Mouse (Mus musculus) retina, postnatal 1 day (tissue): ENCODE results near the gene Mfsd14a.

Experiments
- DNase-seq: peaks from one replicate; pipeline ENCODE4 v3.0.0-alpha.2; 2012

Mfsd14a gene

GRCm38 (mm10) chr3:116650698-116651097, 11.8 kb downstream of the Mfsd14a start:
- DNase-seq = no peak

DNA sequence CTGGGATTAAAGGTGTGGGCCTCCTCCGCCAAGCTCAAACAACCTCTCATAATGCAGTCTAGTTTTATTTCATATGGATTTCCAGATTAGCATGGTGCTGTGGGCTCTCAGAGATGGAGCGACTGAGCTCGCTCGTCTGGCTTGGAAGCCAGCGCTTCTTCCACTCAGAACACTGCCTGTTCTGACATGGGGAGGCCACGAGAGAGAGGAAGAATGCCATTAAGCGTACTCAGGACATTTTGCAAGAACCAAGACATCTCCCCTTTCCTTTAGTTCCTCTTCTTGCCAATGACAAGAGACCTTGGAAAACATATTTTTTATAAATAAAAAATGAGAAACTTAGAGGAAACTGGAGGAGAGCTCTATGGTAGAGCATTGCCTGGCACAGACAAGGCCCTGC, 13.7 kb downstream of the Mfsd14a start:
- no peak for DNase-seq

GRCm38 (mm10) chr3:116646387-116646786, 16.1 kb downstream of the Mfsd14a start:
- no peak for DNase-seq

DNA sequence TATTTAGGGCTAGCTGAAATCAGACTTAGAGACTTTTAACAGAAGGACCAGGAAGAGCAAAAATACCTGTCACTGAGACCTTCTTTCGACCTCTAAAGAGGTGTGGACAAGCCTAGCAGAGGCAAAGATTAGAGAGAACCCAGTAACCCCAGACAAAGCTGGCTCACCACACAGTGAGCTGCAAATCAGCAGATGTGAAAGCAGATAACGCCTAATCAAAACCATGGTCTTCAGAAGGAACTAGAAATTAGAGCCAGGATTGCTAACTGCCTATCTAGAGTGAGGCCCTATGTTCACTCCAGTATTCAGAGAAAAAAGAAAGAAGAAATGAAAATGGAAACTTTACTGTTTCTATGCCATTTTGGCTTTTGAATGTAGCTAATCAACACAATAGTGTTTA, 20.1 kb downstream of the Mfsd14a start:
- no peak for DNase-seq

GRCm38 (mm10) chr3:116641811-116642371, 20.6 kb downstream of the Mfsd14a start:
- DNase-seq = no peak

DNA sequence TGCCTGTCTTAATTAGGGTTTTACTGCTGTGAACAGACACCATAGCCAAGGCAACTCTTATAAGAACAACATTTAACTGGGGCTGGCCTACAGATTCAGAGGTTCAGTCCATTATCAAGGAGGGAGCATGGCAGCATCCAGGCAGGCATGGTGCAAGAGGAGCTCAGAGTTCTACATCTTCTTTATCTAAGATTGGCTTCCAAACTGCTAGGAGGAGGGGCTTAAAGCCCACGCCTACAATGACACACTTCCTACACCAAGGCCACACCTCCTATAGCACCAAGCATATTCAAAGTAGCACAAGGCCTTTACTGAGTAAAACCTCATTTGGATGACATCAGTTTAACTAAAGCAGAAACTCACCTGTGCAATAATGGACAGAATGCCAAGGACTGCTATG, 22.5 kb downstream of the Mfsd14a start:
- DNase-seq = no peak

DNA sequence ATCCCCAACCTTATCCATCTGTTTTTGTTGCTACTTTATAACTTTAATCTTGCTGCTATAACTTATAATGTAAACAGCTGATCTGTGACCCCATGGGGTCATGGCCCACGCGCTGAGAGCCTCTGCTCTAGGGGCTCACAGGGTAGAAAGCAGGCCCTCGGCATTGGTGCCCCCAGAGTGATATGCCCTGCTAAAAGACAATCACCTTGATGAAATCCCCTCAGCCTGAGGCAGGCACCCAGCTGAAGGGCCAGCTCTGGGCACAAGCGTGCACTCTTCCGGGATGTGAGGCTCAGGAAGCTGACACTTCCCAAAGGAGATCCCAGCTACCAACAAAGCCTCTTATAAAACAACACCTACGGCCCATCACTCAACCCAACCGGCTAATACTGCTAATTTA, 23.9 kb downstream of the Mfsd14a start:
- DNase-seq = no peak

- DNase-seq = no peak
Measured at GRCm38 (mm10) chr3:116637693-116638476, 24.6 kb downstream of the Mfsd14a start.

- DNase-seq = no peak
Measured at GRCm38 (mm10) chr3:116635799-116636198, 26.7 kb downstream of the Mfsd14a start.

GRCm38 (mm10) chr3:116634853-116635252, 27.6 kb downstream of the Mfsd14a start:
- no peak for DNase-seq

DNA sequence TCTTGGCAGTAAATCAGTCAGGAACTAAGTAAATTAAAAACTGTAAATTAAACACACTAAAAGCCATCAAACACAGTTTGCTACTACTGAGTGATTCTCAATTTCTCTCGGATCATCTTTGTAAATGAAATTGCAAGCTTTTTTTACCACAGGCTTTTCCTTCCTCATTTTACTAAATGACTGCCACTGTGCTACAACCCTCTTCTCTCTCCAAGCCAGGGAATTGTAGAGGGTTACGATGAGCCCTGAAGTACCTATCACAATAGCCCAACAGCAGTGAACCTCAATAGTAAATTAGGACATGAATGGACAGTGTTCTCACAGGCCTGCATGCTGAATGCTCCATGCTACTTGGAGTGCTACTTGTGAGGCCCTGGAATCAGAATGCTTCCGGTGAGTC, 28.4 kb downstream of the Mfsd14a start:
- DNase-seq = no peak

- no peak for DNase-seq
Measured at GRCm38 (mm10) chr3:116632971-116633370, 29.5 kb downstream of the Mfsd14a start.

DNA sequence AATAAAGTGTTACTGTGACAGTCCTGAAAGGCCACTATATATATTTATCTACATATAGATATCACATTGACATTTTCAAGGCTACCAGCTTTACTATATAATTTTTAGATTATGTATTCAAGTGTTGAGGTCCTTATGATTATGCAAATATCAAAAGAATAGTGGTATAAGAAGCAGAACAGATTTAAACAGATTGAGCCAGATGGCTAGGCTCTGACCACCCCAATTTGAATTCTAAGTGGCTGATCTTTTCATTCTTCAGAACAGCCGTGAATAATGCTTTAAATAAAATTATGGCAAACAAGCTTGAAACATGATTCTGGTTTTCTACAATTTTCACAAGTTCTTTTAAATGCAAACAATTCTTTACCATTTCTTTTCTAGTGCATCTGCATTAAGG, 31.0 kb downstream of the Mfsd14a start:
- DNase-seq = no peak

GRCm38 (mm10) chr3:116622641-116623040, 39.8 kb downstream of the Mfsd14a start:
- DNase-seq = no peak

DNA sequence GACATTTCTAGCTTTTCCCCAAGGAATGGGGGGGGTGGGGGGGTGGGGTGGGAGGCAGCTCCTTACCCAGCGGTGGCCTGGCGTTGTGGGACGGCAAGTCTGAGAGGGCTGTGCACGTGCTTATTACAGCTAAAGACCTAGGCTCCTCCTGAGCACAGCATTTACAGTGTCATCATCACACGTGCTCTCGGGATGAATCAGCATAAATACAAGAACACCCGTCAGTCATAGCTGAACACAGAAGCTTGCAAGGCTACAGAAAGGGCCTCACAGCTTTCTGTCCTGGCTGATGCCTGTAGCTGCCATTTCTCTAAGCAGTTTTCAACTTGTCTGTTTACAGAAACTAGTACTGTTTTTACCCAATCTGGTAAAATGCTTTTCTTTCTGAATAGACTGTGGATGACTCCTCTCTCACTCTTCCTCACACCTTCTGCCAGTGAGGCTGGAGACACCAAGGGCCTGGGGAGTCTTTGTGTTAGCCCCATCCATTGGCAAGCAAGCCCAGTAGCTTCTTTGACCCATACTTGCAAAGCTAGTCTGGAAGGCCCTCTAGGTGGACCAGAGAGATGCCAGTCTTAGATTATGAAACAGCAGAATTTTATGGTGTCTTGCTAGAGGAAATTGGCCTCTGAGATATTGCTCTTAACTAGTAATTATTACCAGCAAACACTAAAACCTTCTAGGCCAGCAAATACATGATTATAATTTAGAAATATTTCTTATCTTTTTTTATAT, 41.7 kb downstream of the Mfsd14a start:
- DNase-seq = no peak

GRCm38 (mm10) chr3:116618855-116619254, 43.6 kb downstream of the Mfsd14a start:
- DNase-seq = no peak

GRCm38 (mm10) chr3:116615318-116616068, 47.0 kb downstream of the Mfsd14a start:
- no peak for DNase-seq

- no peak for DNase-seq
Measured at GRCm38 (mm10) chr3:116614295-116614892, 48.1 kb downstream of the Mfsd14a start, which contains the start of gene Trmt13. Gene Trmt13, minus strand, starts transcription at chr3:116614587.

DNA sequence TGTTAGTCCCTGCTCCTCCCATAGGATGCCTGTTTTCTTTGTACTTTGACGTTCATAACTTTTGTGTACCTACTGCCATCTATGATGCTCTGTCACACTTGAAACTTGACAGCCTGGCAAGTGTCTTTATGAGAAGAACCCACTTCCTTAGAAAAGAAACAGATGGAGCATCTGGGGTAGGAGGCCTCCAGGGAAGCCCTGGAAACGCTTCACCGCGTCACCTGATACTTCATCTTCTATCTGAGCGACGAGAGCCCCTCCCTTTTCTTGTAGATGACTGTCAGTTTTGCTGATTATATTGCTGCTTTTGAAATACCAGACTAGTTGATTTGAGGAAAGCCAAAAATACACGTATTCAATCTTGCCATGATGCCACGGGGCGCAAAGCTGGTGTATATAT, 57.9 kb downstream of the Mfsd14a start:
- DNase-seq = no peak

DNA sequence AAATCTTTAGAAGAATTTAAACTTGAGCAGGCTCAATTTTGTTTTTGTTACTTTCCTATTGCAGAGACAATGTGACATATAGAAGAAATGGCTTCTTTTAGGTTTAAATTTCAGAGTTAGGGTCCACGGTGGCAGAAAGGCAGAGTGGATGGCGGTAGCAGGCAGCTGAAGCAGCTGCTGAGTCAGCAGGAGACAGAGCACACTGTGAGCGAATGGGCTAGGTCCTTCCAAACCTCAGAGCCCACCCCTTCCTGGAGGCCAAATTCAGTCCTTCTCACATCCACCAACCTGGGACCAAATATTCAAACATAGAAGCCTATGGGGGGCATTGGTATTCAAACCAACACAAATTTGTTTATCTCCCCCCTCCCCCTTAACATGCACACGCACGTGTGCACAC, 60.7 kb downstream of the Mfsd14a start:
- no peak for DNase-seq

DNA sequence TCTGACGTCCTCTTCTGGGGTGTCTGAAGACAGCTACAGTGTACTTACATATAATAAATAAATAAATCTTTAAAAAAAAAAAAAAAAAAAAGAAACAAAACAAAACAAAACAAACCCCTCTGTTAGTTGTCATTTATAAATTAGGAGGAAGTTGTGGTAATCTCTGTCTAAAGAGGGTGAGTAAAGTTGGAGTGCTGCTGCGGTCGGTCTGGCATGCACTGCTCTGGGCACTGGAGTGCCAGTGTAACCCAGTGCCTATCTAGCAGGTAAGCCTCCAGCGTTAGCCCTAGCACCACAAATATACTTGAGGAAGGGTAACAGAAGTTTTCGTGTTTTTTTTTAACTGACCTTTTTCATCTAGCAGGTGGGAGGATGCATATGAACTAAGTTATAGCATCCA, 61.5 kb downstream of the Mfsd14a start:
- no peak for DNase-seq

DNA sequence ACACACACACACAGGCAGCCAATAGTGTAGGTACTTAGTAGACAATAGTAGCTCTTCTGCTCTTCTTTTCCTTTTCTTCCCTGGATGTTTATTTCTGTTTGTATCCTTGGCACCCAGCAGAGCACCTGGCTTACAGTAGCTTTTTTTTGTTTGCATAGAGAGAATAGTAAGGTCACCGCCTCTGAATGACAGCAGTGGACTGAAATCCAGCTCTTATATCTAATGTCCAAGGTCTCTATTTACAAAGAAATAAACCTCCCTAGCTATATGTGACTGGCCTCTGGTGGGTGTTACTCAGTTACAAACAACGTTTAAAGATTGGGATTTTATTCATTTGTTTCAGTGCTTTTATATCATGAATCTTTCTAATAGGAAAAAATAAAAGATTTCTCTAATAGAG, 62.8 kb downstream of the Mfsd14a start:
- DNase-seq = no peak

DNA sequence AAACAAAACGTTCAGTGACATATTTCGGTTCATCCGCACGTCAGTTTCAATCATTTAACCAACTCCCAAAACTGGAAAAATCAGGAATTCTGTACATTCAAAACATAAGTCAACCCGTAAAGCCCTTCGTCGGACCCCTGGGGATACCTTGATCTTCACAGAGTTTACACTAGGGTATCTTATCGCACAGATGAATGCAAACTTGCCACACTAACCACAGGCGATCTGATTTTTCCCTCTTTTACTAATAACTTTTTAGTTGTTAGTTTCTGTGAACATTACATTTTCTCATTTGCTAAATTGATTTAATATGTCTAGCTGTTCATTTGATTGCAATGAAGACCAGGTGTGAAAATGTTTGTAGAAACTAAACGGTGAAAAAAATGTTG, 66.9 kb downstream of the Mfsd14a start:
- DNase-seq = no peak
